Mouse (Mus musculus) stomach, embryonic 16.5 days (tissue): ENCODE measurements at regions not wholly inside any gene's neighbourhood (a gene's known extent, or its start where the extent isn't known, plus 50 kb on each side); places are given as distances from the start of the nearest gene placed in this dataset.

ENCODE experiments used
- ATAC-seq: fragments of 200-750 bp; cut with Nextera tagmentation; 2 replicates; pipeline ENCODE4 v1.8.0; 2017; ENCODE audit warnings: moderate number of reproducible peaks, moderate TSS enrichment; ENCODE audit not compliant: insufficient read depth, low FRiP score
- H3K27ac ChIP-seq: fragments of 300-500 bp; sonication (generic); 2 replicates; pipeline ENCODE4 v1.5.1; 2014; ENCODE audit warnings: low read length
- H3K27me3 ChIP-seq: fragments of 300-500 bp; sonication (generic); 2 replicates; pipeline ENCODE4 v1.6.1; 2014; ENCODE audit warnings: low read length, control low read depth, mixed read lengths; ENCODE audit not compliant: control insufficient read depth, insufficient read depth
- H3K36me3 ChIP-seq: fragments of 300-500 bp; sonication (generic); 2 replicates; pipeline ENCODE4 v1.6.1; 2014; ENCODE audit warnings: low read length; ENCODE audit not compliant: control insufficient read depth, insufficient read depth
- H3K4me1 ChIP-seq: fragments of 300-500 bp; sonication (generic); 2 replicates; pipeline ENCODE4 v1.6.1; 2014; ENCODE audit warnings: low read length, control low read depth, mixed read lengths; ENCODE audit not compliant: control insufficient read depth, insufficient read depth
- H3K4me2 ChIP-seq: fragments of 300-500 bp; sonication (generic); 2 replicates; pipeline ENCODE4 v1.6.1; 2014; ENCODE audit warnings: low read depth, low read length, mixed read lengths
- H3K4me3 ChIP-seq: fragments of 300-500 bp; sonication (generic); replicated peaks from 2 replicates; pipeline ENCODE4 v1.5.1; 2014; ENCODE audit warnings: mild to moderate bottlenecking, low read length
- H3K9ac ChIP-seq: fragments of 300-500 bp; sonication (generic); 2 replicates; pipeline ENCODE4 v1.6.1; 2014; ENCODE audit warnings: low read length
- H3K9me3 ChIP-seq: fragments of 300-500 bp; sonication (generic); replicated peaks from 2 replicates; pipeline ENCODE4 v1.6.1; 2016; ENCODE audit warnings: low read length, control low read depth; ENCODE audit not compliant: control insufficient read depth
- WGBS: fragments of 180-500 bp; shearing (Covaris S2); extraction: QIAGEN DNeasy Blood & Tissue Kit; methylation state at CpG from one replicate; pipeline ENCODE4 v1.1.7; 2014; 5-methylcytosine and 5-hydroxymethylcytosine counted together

- WGBS: 86% methylated on average over 1 of the region's 1 CpGs
- Histone ChIP-seq H3K27ac (no peak overlapping the region), H3K4me2 (no peak overlapping the region), H3K27me3 (no peaks in the 10 kb centered on the region), H3K9ac (no peak overlapping the region), H3K9me3 (no peaks in the 10 kb centered on the region), H3K36me3 (no peaks in the 10 kb centered on the region), H3K4me3 (no peak overlapping the region), H3K4me1 (no peaks in the 10 kb centered on the region)
- ATAC-seq: no peak
These were observed 81.9 kb downstream of the Edem1 start for GRCm38 (mm10) chr6:108910330-108910729.

- Histone ChIP-seq H3K27me3 (no peaks in the 10 kb centered on the region), H3K9ac (no peak overlapping the region), H3K4me3 (no peak overlapping the region), H3K9me3 (no peaks in the 10 kb centered on the region), H3K4me1 (no peaks in the 10 kb centered on the region), H3K27ac (no peak overlapping the region), H3K36me3 (no peaks in the 10 kb centered on the region), H3K4me2 (no peak overlapping the region)
- no peak for ATAC-seq
- WGBS: 41% methylated on average over 7 of the region's 7 CpGs
These were observed 84.1 kb downstream of the Edem1 start for GRCm38 (mm10) chr6:108912539-108912938.

GRCm38 (mm10) chr6:108919372-108919913 lies 91.0 kb downstream of the Edem1 start:
- Histone ChIP-seq H3K36me3 (no peaks in the 10 kb centered on the region), H3K27me3 (no peaks in the 10 kb centered on the region), H3K4me1 (no peaks in the 10 kb centered on the region), H3K9ac (no peak overlapping the region), H3K9me3 (no peaks in the 10 kb centered on the region), H3K4me3 (no peak overlapping the region), H3K4me2 (no peak overlapping the region), H3K27ac (no peak overlapping the region)
- 67% methylated on average over 2 of the region's 2 CpGs for WGBS
- no peak for ATAC-seq

GRCm38 (mm10) chr6:108921181-108921580 lies 92.7 kb downstream of the Edem1 start:
- Histone ChIP-seq H3K9ac (no peak overlapping the region), H3K4me3 (no peak overlapping the region), H3K27me3 (no peaks in the 10 kb centered on the region), H3K9me3 (no peaks in the 10 kb centered on the region), H3K4me2 (no peak overlapping the region), H3K36me3 (no peaks in the 10 kb centered on the region), H3K27ac (no peak overlapping the region), H3K4me1 (no peaks in the 10 kb centered on the region)
- ATAC-seq: no peak
- 83% methylated on average over 3 of the region's 3 CpGs for WGBS

GRCm38 (mm10) chr6:108922564-108922963 lies 94.1 kb downstream of the Edem1 start:
- no peak overlapping the region for H3K4me3 ChIP-seq
- H3K9ac ChIP-seq: no peak overlapping the region
- H3K27me3 ChIP-seq: no peaks in the 10 kb centered on the region
- H3K27ac ChIP-seq: no peak overlapping the region
- no peaks in the 10 kb centered on the region for H3K4me1 ChIP-seq
- no peak overlapping the region for H3K4me2 ChIP-seq
- no peaks in the 10 kb centered on the region for H3K36me3 ChIP-seq
- ATAC-seq: no peak
- H3K9me3 ChIP-seq: no peaks in the 10 kb centered on the region
- WGBS: 78% methylated on average over 6 of the region's 6 CpGs

- Histone ChIP-seq H3K4me1 (no peaks in the 10 kb centered on the region), H3K27ac (no peak overlapping the region), H3K4me2 (no peak overlapping the region), H3K4me3 (no peak overlapping the region), H3K27me3 (no peaks in the 10 kb centered on the region), H3K9me3 (no peaks in the 10 kb centered on the region), H3K9ac (no peak overlapping the region), H3K36me3 (no peaks in the 10 kb centered on the region)
- ATAC-seq: no peak
These were observed 100.5 kb downstream of the Edem1 start for GRCm38 (mm10) chr6:108928981-108929380.

- ATAC-seq: no peak
- WGBS: 75% methylated on average over 5 of the region's 5 CpGs
- Histone ChIP-seq H3K4me1 (no peaks in the 10 kb centered on the region), H3K27ac (no peak overlapping the region), H3K9ac (no peak overlapping the region), H3K27me3 (no peaks in the 10 kb centered on the region), H3K9me3 (no peaks in the 10 kb centered on the region), H3K4me3 (no peak overlapping the region), H3K4me2 (no peak overlapping the region), H3K36me3 (no peaks in the 10 kb centered on the region)
These were observed 110.2 kb downstream of the Edem1 start for GRCm38 (mm10) chr6:108938646-108939045.

GRCm38 (mm10) chr6:108942288-108942687 lies 113.8 kb downstream of the Edem1 start:
- Histone ChIP-seq H3K36me3 (no peaks in the 10 kb centered on the region), H3K27me3 (no peaks in the 10 kb centered on the region), H3K4me3 (no peak overlapping the region), H3K27ac (no peak overlapping the region), H3K4me1 (no peaks in the 10 kb centered on the region), H3K9ac (no peak overlapping the region), H3K4me2 (no peak overlapping the region), H3K9me3 (no peaks in the 10 kb centered on the region)
- no peak for ATAC-seq

GRCm38 (mm10) chr6:108952389-108952788 lies 123.9 kb downstream of the Edem1 start:
- no peak for ATAC-seq
- 79% methylated on average over 6 of the region's 6 CpGs for WGBS
- Histone ChIP-seq H3K9ac (no peak overlapping the region), H3K4me2 (no peak overlapping the region), H3K9me3 (no peaks in the 10 kb centered on the region), H3K4me1 (no peaks in the 10 kb centered on the region), H3K36me3 (no peaks in the 10 kb centered on the region), H3K27ac (no peak overlapping the region), H3K4me3 (no peak overlapping the region), H3K27me3 (no peaks in the 10 kb centered on the region)

GRCm38 (mm10) chr6:108962810-108963209 lies 134.4 kb downstream of the Edem1 start:
- no peak for ATAC-seq
- Histone ChIP-seq H3K9ac (no peak overlapping the region), H3K9me3 (no peaks in the 10 kb centered on the region)

More at GRCm38 (mm10) chr6:108962810-108963209, 134.4 kb downstream of the Edem1 start:
- Histone ChIP-seq H3K4me3 (no peak overlapping the region), H3K27me3 (no peaks in the 10 kb centered on the region), H3K27ac (no peak overlapping the region), H3K4me1 (no peaks in the 10 kb centered on the region), H3K36me3 (no peaks in the 10 kb centered on the region), H3K4me2 (no peak overlapping the region)
